Mouse (Mus musculus): ENCODE results near the gene Phf24. TPM values are rescaled to one million over a fixed set of nuclear protein-coding genes. Genes with fewer than 3 reads are reported as not detected.

Phf24 gene
- polyA plus RNA-seq, 1 experiment from 2014 or later = 0.12 TPM

DNA sequence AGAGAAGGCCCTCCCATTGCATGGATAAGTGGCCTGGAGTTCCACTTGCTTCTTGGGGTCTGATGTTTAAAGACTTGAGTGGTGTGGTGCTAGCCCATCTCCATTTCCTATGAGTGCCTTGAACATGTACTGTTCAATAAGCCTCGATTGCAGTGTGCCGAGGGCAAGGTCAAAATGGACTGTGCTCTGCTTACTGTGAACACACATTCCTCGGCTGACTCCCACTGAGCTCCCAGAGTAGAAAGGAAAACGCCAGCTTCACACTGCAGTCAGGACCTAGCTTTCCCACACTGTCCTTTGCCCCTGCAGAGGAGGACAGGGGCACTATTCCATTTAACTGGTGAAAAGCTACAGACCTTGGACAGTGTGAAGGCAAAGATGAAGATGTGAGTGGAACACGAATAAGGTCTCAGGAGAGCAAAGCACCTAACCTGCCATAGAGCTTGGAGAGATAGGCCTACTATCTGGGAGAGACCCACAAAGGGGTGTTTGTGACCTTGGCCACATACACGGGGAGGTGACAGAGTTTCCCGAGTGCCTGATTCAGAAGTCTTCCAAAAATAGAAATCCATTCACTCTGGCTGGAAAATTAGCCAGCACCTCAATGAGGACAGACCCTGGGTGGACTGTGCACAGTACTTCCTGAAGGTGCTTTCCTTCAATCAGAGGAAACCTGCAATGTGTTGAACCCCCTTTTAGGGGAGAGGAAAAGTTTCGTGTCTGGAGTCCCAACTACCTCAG is 15.9 kb downstream of the Phf24 start:
- no peak overlapping the region for H3K4me2 ChIP-seq
- no peaks in the 10 kb centered on the region for H3K36me3 ChIP-seq (replicated peaks)
- H3K27me3 ChIP-seq = peaks cover 53% of the 10 kb centered on the region
- no peak overlapping the region for H3K9ac ChIP-seq
- peaks cover 6% of the 10 kb centered on the region; the same call in 1 of the 2 replicates for H3K4me1 ChIP-seq (replicated peaks)
- H3K27ac ChIP-seq (replicated peaks) = no peak overlapping the region
- H3K4me3 ChIP-seq (replicated peaks) = no peak overlapping the region
- H3K9me3 ChIP-seq (replicated peaks) = no peaks in the 10 kb centered on the region
- no peak for ATAC-seq (ENCODE audit: insufficient read depth)
- WGBS (ENCODE audit: insufficient replicate concordance) = 54% methylated on average over 8 of the region's 8 CpGs

- H3K4me1 ChIP-seq (replicated peaks) = peaks cover 6% of the 10 kb centered on the region; the same call in 1 of the 2 replicates
- peaks cover 64% of the 10 kb centered on the region for H3K27me3 ChIP-seq
- H3K4me3 ChIP-seq (replicated peaks) = no peak overlapping the region
- WGBS (ENCODE audit: insufficient replicate concordance) = 5% methylated on average over 22 of the region's 22 CpGs
- H3K9me3 ChIP-seq (replicated peaks) = no peaks in the 10 kb centered on the region
- H3K9ac ChIP-seq = no peak overlapping the region
- no peak overlapping the region for H3K27ac ChIP-seq (replicated peaks)
- H3K36me3 ChIP-seq (replicated peaks) = no peaks in the 10 kb centered on the region
- peak overlapping the region; percentile 41 for H3K4me2 ChIP-seq
- ATAC-seq (ENCODE audit: insufficient read depth) = no peak
Observed at GRCm38 (mm10) chr4:42933630-42934029, 17.2 kb downstream of the Phf24 start.

DNA sequence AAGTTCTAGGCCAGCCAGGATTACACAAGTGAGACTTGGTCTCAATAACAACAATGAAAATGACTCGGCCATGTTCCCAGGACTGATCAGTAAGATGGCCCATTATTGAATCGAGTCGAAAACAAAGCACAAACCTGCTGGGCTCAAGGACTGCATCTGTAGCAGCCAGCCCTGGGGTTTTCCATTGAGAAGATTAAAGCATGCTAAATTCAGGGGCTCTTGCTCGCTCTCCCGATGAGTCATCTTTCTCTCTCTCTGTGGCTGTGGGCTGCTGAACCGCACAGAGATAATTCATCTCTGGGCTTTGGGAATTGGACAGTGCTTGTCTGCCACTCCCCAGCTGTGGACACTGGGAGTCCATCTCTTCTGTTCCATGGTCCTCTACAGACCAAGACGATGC is 24.9 kb downstream of the Phf24 start:
- no peak overlapping the region for H3K4me2 ChIP-seq
- no peak overlapping the region for H3K9ac ChIP-seq
- H3K4me1 ChIP-seq (replicated peaks) = no peaks in the 10 kb centered on the region
- H3K4me3 ChIP-seq (replicated peaks) = no peak overlapping the region
- 48% methylated on average over 7 of the region's 7 CpGs for WGBS (ENCODE audit: insufficient replicate concordance)
- H3K27me3 ChIP-seq = peaks cover 72% of the 10 kb centered on the region
- H3K9me3 ChIP-seq (replicated peaks) = no peaks in the 10 kb centered on the region
- H3K36me3 ChIP-seq (replicated peaks) = no peaks in the 10 kb centered on the region
- H3K27ac ChIP-seq (replicated peaks) = no peak overlapping the region
- ATAC-seq (ENCODE audit: insufficient read depth) = no peak

- Histone ChIP-seq H3K4me1 (replicated peaks) (no peaks in the 10 kb centered on the region), H3K4me3 (replicated peaks) (no peak overlapping the region), H3K4me2 (no peak overlapping the region), H3K9ac (no peak overlapping the region), H3K9me3 (replicated peaks) (no peaks in the 10 kb centered on the region), H3K27me3 (peaks cover 73% of the 10 kb centered on the region), H3K36me3 (replicated peaks) (no peaks in the 10 kb centered on the region), H3K27ac (replicated peaks) (no peak overlapping the region)
- 62% methylated on average over 5 of the region's 5 CpGs for WGBS (ENCODE audit: insufficient replicate concordance)
- no peak for ATAC-seq (ENCODE audit: insufficient read depth)
Observed at GRCm38 (mm10) chr4:42943341-42943740, 26.9 kb downstream of the Phf24 start.

- Histone ChIP-seq H3K9me3 (replicated peaks) (no peaks in the 10 kb centered on the region), H3K36me3 (replicated peaks) (no peaks in the 10 kb centered on the region), H3K4me2 (no peak overlapping the region), H3K27me3 (peaks cover 75% of the 10 kb centered on the region), H3K4me1 (replicated peaks) (peaks cover 2% of the 10 kb centered on the region; the same call in 1 of the 2 replicates), H3K27ac (replicated peaks) (no peak overlapping the region), H3K9ac (no peak overlapping the region), H3K4me3 (replicated peaks) (no peak overlapping the region)
- no peak for ATAC-seq (ENCODE audit: insufficient read depth)
- WGBS (ENCODE audit: insufficient replicate concordance) = 69% methylated on average over 9 of the region's 9 CpGs
Observed at GRCm38 (mm10) chr4:42944185-42944584, 27.7 kb downstream of the Phf24 start.

GRCm38 (mm10) chr4:42945043-42945442 is 28.6 kb downstream of the Phf24 start:
- Histone ChIP-seq H3K36me3 (replicated peaks) (no peaks in the 10 kb centered on the region), H3K27me3 (peaks cover 75% of the 10 kb centered on the region), H3K27ac (replicated peaks) (no peak overlapping the region), H3K4me1 (replicated peaks) (peaks cover 9% of the 10 kb centered on the region), H3K9ac (no peak overlapping the region), H3K4me3 (replicated peaks) (no peak overlapping the region), H3K9me3 (replicated peaks) (no peaks in the 10 kb centered on the region), H3K4me2 (no peak overlapping the region)
- 11% methylated on average over 6 of the region's 6 CpGs for WGBS (ENCODE audit: insufficient replicate concordance)
- ATAC-seq (ENCODE audit: insufficient read depth) = no peak

GRCm38 (mm10) chr4:42945445-42945844 is 29.0 kb downstream of the Phf24 start:
- Histone ChIP-seq H3K36me3 (replicated peaks) (no peaks in the 10 kb centered on the region), H3K4me1 (replicated peaks) (peaks cover 13% of the 10 kb centered on the region), H3K9me3 (replicated peaks) (no peaks in the 10 kb centered on the region), H3K4me2 (no peak overlapping the region), H3K27me3 (peaks cover 76% of the 10 kb centered on the region), H3K27ac (replicated peaks) (no peak overlapping the region), H3K4me3 (replicated peaks) (no peak overlapping the region), H3K9ac (no peak overlapping the region)
- no peak for ATAC-seq (ENCODE audit: insufficient read depth)
- 68% methylated on average over 3 of the region's 3 CpGs for WGBS (ENCODE audit: insufficient replicate concordance)

GRCm38 (mm10) chr4:42945952-42946351 is 29.5 kb downstream of the Phf24 start:
- H3K4me3 ChIP-seq (replicated peaks) = no peak overlapping the region
- no peaks in the 10 kb centered on the region for H3K36me3 ChIP-seq (replicated peaks)
- no peak for ATAC-seq (ENCODE audit: insufficient read depth)
- H3K9ac ChIP-seq = no peak overlapping the region
- no peaks in the 10 kb centered on the region for H3K9me3 ChIP-seq (replicated peaks)
- H3K4me2 ChIP-seq = no peak overlapping the region
- peaks cover 80% of the 10 kb centered on the region for H3K27me3 ChIP-seq
- WGBS (ENCODE audit: insufficient replicate concordance) = 8% methylated on average over 5 of the region's 5 CpGs
- H3K27ac ChIP-seq (replicated peaks) = no peak overlapping the region
- peaks cover 15% of the 10 kb centered on the region for H3K4me1 ChIP-seq (replicated peaks)

DNA sequence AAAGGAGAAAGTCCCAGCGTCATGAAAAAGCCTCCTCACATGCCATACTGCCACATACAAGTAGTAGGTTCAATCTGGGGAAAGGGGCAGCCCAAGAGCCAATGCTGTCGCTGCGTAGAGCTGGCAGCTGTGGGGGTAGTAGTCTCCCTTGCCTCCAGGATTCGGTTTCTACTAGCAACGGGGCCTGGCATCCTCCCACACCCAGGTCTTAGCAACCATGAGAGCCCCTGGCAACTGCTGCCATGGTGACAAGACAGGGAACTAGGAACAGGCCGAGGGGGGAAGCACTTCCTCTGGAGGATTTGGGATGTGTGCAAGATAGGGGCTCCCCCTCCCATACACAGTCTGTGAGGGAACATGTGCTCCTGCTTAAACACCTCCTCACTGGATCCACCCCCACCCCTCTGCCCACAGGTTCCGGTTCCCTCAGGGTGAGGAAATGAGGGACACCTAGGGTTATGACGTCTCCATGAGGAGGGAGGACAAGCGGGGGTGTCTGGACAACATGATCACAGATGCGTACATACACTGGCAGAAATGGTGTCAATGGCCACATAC is 30.4 kb downstream of the Phf24 start:
- H3K36me3 ChIP-seq (replicated peaks) = no peaks in the 10 kb centered on the region
- H3K9me3 ChIP-seq (replicated peaks) = no peaks in the 10 kb centered on the region
- no peak overlapping the region for H3K4me2 ChIP-seq
- no peak overlapping the region for H3K9ac ChIP-seq
- ATAC-seq (ENCODE audit: insufficient read depth) = no peak
- no peak overlapping the region for H3K27ac ChIP-seq (replicated peaks)
- peaks cover 15% of the 10 kb centered on the region for H3K4me1 ChIP-seq (replicated peaks)
- H3K4me3 ChIP-seq (replicated peaks) = no peak overlapping the region
- WGBS (ENCODE audit: insufficient replicate concordance) = 49% methylated on average over 10 of the region's 10 CpGs
- peaks cover 82% of the 10 kb centered on the region for H3K27me3 ChIP-seq

DNA sequence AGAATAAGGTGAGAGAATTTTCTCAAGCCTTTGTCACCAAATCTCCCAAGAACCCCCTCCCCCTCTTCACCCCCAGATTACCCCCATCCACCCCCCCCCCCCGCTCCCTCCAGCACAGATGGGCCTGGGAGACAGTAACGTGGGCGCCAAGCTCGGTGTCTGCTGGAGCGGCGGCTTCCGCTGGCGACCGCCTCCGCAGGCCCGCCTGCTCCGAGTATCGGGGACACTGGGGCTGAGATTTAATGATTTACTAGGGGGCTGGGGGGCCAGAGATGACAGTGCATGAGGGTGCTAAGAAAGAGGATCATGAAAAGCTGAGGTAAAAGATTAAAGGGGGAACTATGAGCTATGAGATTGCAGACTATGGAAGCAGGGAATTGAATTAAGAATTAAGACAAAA is 32.1 kb downstream of the Phf24 start:
- H3K4me3 ChIP-seq (replicated peaks) = no peak overlapping the region
- H3K4me1 ChIP-seq (replicated peaks) = peaks cover 15% of the 10 kb centered on the region
- WGBS (ENCODE audit: insufficient replicate concordance) = 25% methylated on average over 13 of the region's 13 CpGs
- H3K4me2 ChIP-seq = 0 out of 2 replicates have a peak overlapping the region, but pooled peaks have one; percentile 82
- no peak overlapping the region for H3K27ac ChIP-seq (replicated peaks)
- ATAC-seq (ENCODE audit: insufficient read depth) = no peak
- H3K9me3 ChIP-seq (replicated peaks) = no peaks in the 10 kb centered on the region
- H3K36me3 ChIP-seq (replicated peaks) = no peaks in the 10 kb centered on the region
- peaks cover 86% of the 10 kb centered on the region for H3K27me3 ChIP-seq
- H3K9ac ChIP-seq = no peak overlapping the region

DNA sequence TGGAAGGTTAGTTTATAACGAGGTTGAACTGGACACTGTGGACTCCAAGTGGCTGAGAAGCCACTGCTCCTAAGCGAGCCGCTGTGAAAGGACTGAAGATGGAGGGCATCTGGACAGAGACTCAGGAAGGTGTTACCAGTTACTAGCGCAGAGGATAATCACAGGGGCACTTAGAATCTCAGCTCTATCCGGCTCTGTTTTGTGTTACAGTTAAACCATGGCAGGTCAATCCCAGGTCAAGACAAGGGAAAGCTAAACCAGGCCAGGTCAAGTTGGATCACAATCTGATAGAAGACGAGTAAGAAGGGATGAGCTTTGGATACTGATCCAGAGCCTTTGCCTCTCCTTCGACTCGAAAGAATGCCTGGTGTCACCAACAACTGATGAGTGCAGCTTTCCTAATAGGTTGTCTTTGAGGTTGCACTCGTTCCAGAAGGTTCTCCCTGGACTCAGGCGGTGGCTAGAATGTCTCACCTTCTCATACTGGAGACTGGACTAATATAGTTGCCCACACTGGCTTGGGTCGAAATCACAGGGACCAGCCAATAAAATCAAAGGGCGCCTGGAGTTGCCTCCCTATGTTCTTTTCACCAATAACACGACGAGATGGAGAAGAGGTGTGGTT is 32.7 kb downstream of the Phf24 start:
- Histone ChIP-seq H3K4me2 (peak overlapping the region; percentile 82), H3K4me3 (replicated peaks) (peak overlapping the region; percentile 62), H3K9ac (no peak overlapping the region), H3K4me1 (replicated peaks) (peaks cover 15% of the 10 kb centered on the region), H3K27ac (replicated peaks) (no peak overlapping the region), H3K9me3 (replicated peaks) (no peaks in the 10 kb centered on the region), H3K27me3 (peaks cover 83% of the 10 kb centered on the region), H3K36me3 (replicated peaks) (no peaks in the 10 kb centered on the region)
- ATAC-seq (ENCODE audit: insufficient read depth) = no peak
- WGBS (ENCODE audit: insufficient replicate concordance) = 8% methylated on average over 14 of the region's 14 CpGs
